Mouse (Mus musculus) CH12.LX (cell line): ENCODE data around the gene Tead1.

ENCODE experiments used
- CHD1 ChIP-seq: IDR thresholded peaks from 2 replicates; pipeline ENCODE4 v1.6.1; 2012; ENCODE audit warnings: low read depth, low read length, improper control_type of control experiment, inconsistent platforms
- CTCF ChIP-seq, 2 experiments: IDR thresholded peaks in 1 of 2; conservative IDR thresholded peaks in 1 of 2; 2 replicates each; pipeline ENCODE4 v1.5.1; 2011 to 2012; ENCODE audit warnings: low read depth in 2 of 2, low read length in 2 of 2, improper control_type of control experiment in 1 of 2, inconsistent platforms in 1 of 2, mild to moderate bottlenecking in 1 of 2, moderate library complexity in 1 of 2
- E2F4 ChIP-seq: IDR thresholded peaks from 2 replicates; pipeline ENCODE4 v1.6.1; 2011; ENCODE audit warnings: low read depth, low read length, improper control_type of control experiment; ENCODE audit not compliant: insufficient replicate concordance
- EP300 ChIP-seq: IDR thresholded peaks from 2 replicates; pipeline ENCODE4 v1.6.1; 2011; ENCODE audit warnings: low read length, improper control_type of control experiment
- ETS1 ChIP-seq: conservative IDR thresholded peaks from 2 replicates; pipeline ENCODE4 v1.6.1; 2012; ENCODE audit warnings: low read depth, mild to moderate bottlenecking, inconsistent platforms, low read length, improper control_type of control experiment, moderate library complexity
- GABPA ChIP-seq: IDR thresholded peaks from 2 replicates; pipeline ENCODE4 v1.6.1; 2012; ENCODE audit warnings: low read depth, low read length, improper control_type of control experiment, inconsistent platforms; ENCODE audit not compliant: insufficient replicate concordance
- HCFC1 ChIP-seq: IDR thresholded peaks from 2 replicates; pipeline ENCODE4 v1.6.1; 2012; ENCODE audit warnings: low read depth, mild to moderate bottlenecking, inconsistent platforms, low read length, improper control_type of control experiment
- JUND ChIP-seq: conservative IDR thresholded peaks from 2 replicates; pipeline ENCODE4 v1.6.1; 2011; ENCODE audit warnings: low read depth, low read length, improper control_type of control experiment
- POLR2A ChIP-seq: IDR thresholded peaks from 2 replicates; pipeline ENCODE4 v1.6.1; 2011; ENCODE audit warnings: low read depth, mild to moderate bottlenecking, improper control_type of control experiment, low read length
- POLR2AphosphoS2 ChIP-seq: IDR thresholded peaks from 2 replicates; pipeline ENCODE4 v1.6.1; 2011; ENCODE audit warnings: low read depth, low read length, improper control_type of control experiment
- SIN3A ChIP-seq: IDR thresholded peaks from 2 replicates; pipeline ENCODE4 v1.6.1; 2012; ENCODE audit warnings: low read length, improper control_type of control experiment, inconsistent platforms
- SMC3 ChIP-seq: IDR thresholded peaks from 2 replicates; pipeline ENCODE4 v1.6.1; 2011; ENCODE audit warnings: low read depth, low read length, improper control_type of control experiment
- ZNF384 ChIP-seq: IDR thresholded peaks from 2 replicates; pipeline ENCODE4 v1.6.1; 2012; ENCODE audit warnings: low read depth, low read length, improper control_type of control experiment, inconsistent platforms

- no peak for TF ChIP-seq POLR2AphosphoS2
- no peak for TF ChIP-seq CHD1
- TF ChIP-seq CTCF (conservative IDR thresholded peaks at IDR 0.05 in 1 of 2, IDR thresholded peaks at IDR 0.05 in 1 of 2; ENCODE audit: low read depth in 2 of 2, low read length in 2 of 2) = no peak
- no peak for TF ChIP-seq E2F4
- TF ChIP-seq SMC3 = no peak
- TF ChIP-seq POLR2A = no peak
- no peak for TF ChIP-seq ETS1
- TF ChIP-seq JUND = no peak
- no peak for TF ChIP-seq ZNF384
- no peak for TF ChIP-seq EP300
- TF ChIP-seq GABPA = no peak
- no peak for TF ChIP-seq HCFC1
- TF ChIP-seq SIN3A = no peak
Measured at GRCm38 (mm10) chr7:112776670-112777069, 97.6 kb downstream of the Tead1 start.
